Mouse (Mus musculus): Measurements from ENCODE around the gene Cyp26c1.

GRCm38 (mm10) chr19:37715980-37716379, 30.6 kb downstream of the Cyp26c1 start:
- TF ChIP-seq POLR2A (IDR thresholded peaks at IDR 0.05; ENCODE audit: borderline replicate concordance, insufficient read depth, low read length) (no peak), CTCF (IDR thresholded peaks at IDR 0.05; ENCODE audit: borderline replicate concordance, insufficient read depth, low read depth, low read length) (no peak)

Data from cerebellum, adult 2 months (tissue).